Mouse (Mus musculus) lung, adult 2 months (tissue): Measurements from ENCODE around the gene Frmd8.

Experiments used
- CTCF ChIP-seq: fragments of 200-500 bp; IDR thresholded peaks from 2 replicates; pipeline ENCODE4 v1.5.1; 2011; ENCODE audit warnings: mild to moderate bottlenecking, low read length, control low read depth; ENCODE audit not compliant: insufficient read depth
- POLR2A ChIP-seq: fragments of 200-500 bp; IDR thresholded peaks from 2 replicates; pipeline ENCODE4 v1.6.1; 2011; ENCODE audit warnings: low read depth, mild to moderate bottlenecking, control low read depth, low read length, borderline replicate concordance; ENCODE audit errors: extremely low read depth

- no peak for TF ChIP-seq CTCF
- no peak for TF ChIP-seq POLR2A
These were observed 64.1 kb downstream of the Frmd8 start for GRCm38 (mm10) chr19:5810840-5811563.
